ENCODE assay signal across 10 mouse cellular contexts in the genomic region with DNA sequence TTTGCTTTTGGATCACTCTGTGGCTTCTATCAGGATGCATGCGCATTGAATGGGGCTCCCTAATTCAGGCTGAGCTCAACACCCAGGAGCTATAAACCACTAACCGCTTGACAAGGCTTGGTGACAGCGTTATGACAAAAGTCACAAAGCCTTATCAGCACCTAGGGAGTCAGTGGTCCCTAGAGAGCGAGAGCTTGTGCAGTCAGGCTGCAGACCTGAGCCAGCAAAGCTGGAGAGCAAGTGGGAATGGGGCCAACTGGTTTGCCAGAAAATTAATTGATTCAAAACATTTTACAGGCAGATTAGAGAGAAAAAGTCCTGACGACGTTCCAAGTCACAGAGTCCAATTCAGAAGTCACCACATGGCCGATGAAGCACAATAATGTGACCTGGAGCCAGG. TPM values are rescaled to one million over a fixed set of nuclear protein-coding genes. Genes with fewer than 3 reads are reported as not detected.
DNase-seq lines count a peak whose midpoint lies in the region; ATAC-seq and TF ChIP-seq lines count a peak whose summit lies in the region.
"Had no signal": no experiment of that assay in that cellular context is flagged by ENCODE, and none has a peak within 500 bp of the region (broad histone marks: within the 10 kb centered on the region; RNA-seq: fewer than 3 reads in every experiment).

No protein-coding gene starts in this region.

- no peak for ATAC-seq in limb, embryonic 14.5 days (ENCODE audit: low FRiP score, low read depth)
- 0 out of 2 replicates have a peak, but pooled peaks have one; percentile 26 for ATAC-seq in cerebellum, adult (ENCODE audit: insufficient number of reproducible peaks, low FRiP score, low TSS enrichment)
- 0 out of 2 replicates have a peak, but pooled peaks have one; percentile 55 for ATAC-seq in heart, embryonic 11.5 days (replicated peaks; ENCODE audit: insufficient number of reproducible peaks, low FRiP score, low TSS enrichment)
- ATAC-seq in kidney, embryonic 14.5 days (ENCODE audit: low FRiP score, low TSS enrichment): peak; percentile 74; the same call in 1 of the 2 replicates
- peak; percentile 65 for ATAC-seq in neural tube, embryonic 12.5 days (ENCODE audit: low FRiP score, low read depth)

- H3K4me2 ChIP-seq in limb, embryonic 14.5 days (replicated peaks; ENCODE audit: low read depth, low read length, severe bottlenecking): no peak overlapping the region
- H3K4me2 ChIP-seq in heart, embryonic 11.5 days: peak overlapping the region; percentile 12
- no peak overlapping the region for H3K4me2 ChIP-seq in kidney, embryonic 14.5 days (replicated peaks; ENCODE audit: low read depth, low read length)
- H3K4me2 ChIP-seq in neural tube, embryonic 12.5 days (replicated peaks): no peak overlapping the region
- H3K4me2 ChIP-seq: lung, embryonic 15.5 days had no signal

- 57% methylated on average over 7 of the region's 7 CpGs for WGBS in limb, embryonic 14.5 days
- WGBS in limb, embryonic 10.5 days: 79% methylated on average over 7 of the region's 7 CpGs
- 42% methylated on average over 7 of the region's 7 CpGs for WGBS in heart, embryonic 11.5 days (ENCODE audit: insufficient replicate concordance)
- 42% methylated on average over 7 of the region's 7 CpGs for WGBS in kidney, embryonic 14.5 days
- 46% methylated on average over 7 of the region's 7 CpGs for WGBS in neural tube, embryonic 12.5 days

- TF ChIP-seq POLR2A in limb, embryonic 14.5 days (IDR thresholded peaks at IDR 0.05; ENCODE audit: borderline replicate concordance, extremely low read depth, insufficient read depth, insufficient read length): no peak

- H3K36me3 ChIP-seq in limb, embryonic 14.5 days (ENCODE audit: control insufficient read depth, insufficient read depth, low read length): peaks cover 22% of the 10 kb centered on the region
- peaks cover 76% of the 10 kb centered on the region for H3K36me3 ChIP-seq in limb, embryonic 10.5 days
- H3K36me3 ChIP-seq in heart, embryonic 11.5 days (ENCODE audit: control insufficient read depth, insufficient read depth, low read length): 0 out of 2 replicates have a peak, but pooled peaks cover 1% of the 10 kb centered on the region
- peaks cover 27% of the 10 kb centered on the region for H3K36me3 ChIP-seq in kidney, embryonic 14.5 days (ENCODE audit: control insufficient read depth, insufficient read depth, low read length)
- H3K36me3 ChIP-seq in neural tube, embryonic 12.5 days: peaks cover 36% of the 10 kb centered on the region

- peak; percentile 51 for DNase-seq in limb, embryonic 14.5 days (ENCODE audit: low spot score)
- no peak for DNase-seq in limb, embryonic 10.5 days (ENCODE audit: low spot score)
- no peak for DNase-seq in left cerebral cortex, adult 18-20 months (ENCODE audit: low spot score in 2 of 2)
- no peak for DNase-seq in urinary bladder, postnatal 4 days (ENCODE audit: low spot score in 2 of 2)

- H3K9me3 ChIP-seq in limb, embryonic 14.5 days (ENCODE audit: control insufficient read depth, low read length): no peaks in the 10 kb centered on the region
- H3K9me3 ChIP-seq in limb, embryonic 10.5 days (replicated peaks): no peaks in the 10 kb centered on the region
- no peaks in the 10 kb centered on the region for H3K9me3 ChIP-seq in heart, embryonic 11.5 days (replicated peaks; ENCODE audit: control insufficient read depth, low read length)
- H3K9me3 ChIP-seq in kidney, embryonic 14.5 days (ENCODE audit: control insufficient read depth, low read length): no peaks in the 10 kb centered on the region
- no peaks in the 10 kb centered on the region for H3K9me3 ChIP-seq in neural tube, embryonic 12.5 days
- H3K9me3 ChIP-seq: G1E; lung, embryonic 15.5 days had no signal

- H3K9ac ChIP-seq in limb, embryonic 14.5 days (ENCODE audit: low read depth, low read length, severe bottlenecking): no peak overlapping the region
- no peak overlapping the region for H3K9ac ChIP-seq in heart, embryonic 11.5 days (ENCODE audit: low read depth, low read length)
- H3K9ac ChIP-seq in kidney, embryonic 14.5 days (ENCODE audit: low read depth, low read length): no peak overlapping the region
- H3K9ac ChIP-seq in neural tube, embryonic 12.5 days: no peak overlapping the region
- H3K9ac ChIP-seq: lung, embryonic 15.5 days had no signal

- H3K27ac ChIP-seq in limb, embryonic 14.5 days (replicated peaks; ENCODE audit: low read depth, low read length): no peak overlapping the region
- no peak overlapping the region for H3K27ac ChIP-seq in limb, embryonic 10.5 days
- H3K27ac ChIP-seq in heart, embryonic 11.5 days (ENCODE audit: low read depth, low read length): peak overlapping the region; percentile 82
- peak overlapping the region; percentile 42; the same call in 1 of the 2 replicates for H3K27ac ChIP-seq in kidney, embryonic 14.5 days (ENCODE audit: low read depth, low read length)
- 0 out of 2 replicates have a peak overlapping the region, but pooled peaks have one; percentile 32 for H3K27ac ChIP-seq in neural tube, embryonic 12.5 days
- H3K27ac ChIP-seq: lung, embryonic 15.5 days had no signal

- no peaks in the 10 kb centered on the region for H3K27me3 ChIP-seq in limb, embryonic 14.5 days (ENCODE audit: control insufficient read depth, insufficient read depth, low read length)
- H3K27me3 ChIP-seq in limb, embryonic 10.5 days (ENCODE audit: low read depth, poor library complexity, severe bottlenecking): no peaks in the 10 kb centered on the region
- no peaks in the 10 kb centered on the region for H3K27me3 ChIP-seq in heart, embryonic 11.5 days (ENCODE audit: control insufficient read depth, insufficient read depth, low read length)
- H3K27me3 ChIP-seq in kidney, embryonic 14.5 days (ENCODE audit: control insufficient read depth, insufficient read depth, low read length): no peaks in the 10 kb centered on the region
- H3K27me3 ChIP-seq in neural tube, embryonic 12.5 days (replicated peaks): no peaks in the 10 kb centered on the region
- H3K27me3 ChIP-seq: lung, embryonic 15.5 days had no signal

- no peak overlapping the region for H3K4me3 ChIP-seq in limb, embryonic 14.5 days (replicated peaks; ENCODE audit: low read length)
- no peak overlapping the region for H3K4me3 ChIP-seq in limb, embryonic 10.5 days
- H3K4me3 ChIP-seq in heart, embryonic 11.5 days (ENCODE audit: low read depth, low read length): no peak overlapping the region
- no peak overlapping the region for H3K4me3 ChIP-seq in kidney, embryonic 14.5 days (ENCODE audit: low read length)
- no peak overlapping the region for H3K4me3 ChIP-seq in neural tube, embryonic 12.5 days
- H3K4me3 ChIP-seq: lung, embryonic 15.5 days had no signal

- H3K4me1 ChIP-seq in limb, embryonic 14.5 days (ENCODE audit: control insufficient read depth, insufficient read depth, low read length): peaks cover 4% of the 10 kb centered on the region
- no peaks in the 10 kb centered on the region for H3K4me1 ChIP-seq in limb, embryonic 10.5 days
- peaks cover 14% of the 10 kb centered on the region for H3K4me1 ChIP-seq in heart, embryonic 11.5 days (ENCODE audit: control insufficient read depth, insufficient read depth, low read length)
- H3K4me1 ChIP-seq in kidney, embryonic 14.5 days (ENCODE audit: control insufficient read depth, insufficient read depth, low read length): peaks cover 8% of the 10 kb centered on the region
- H3K4me1 ChIP-seq in neural tube, embryonic 12.5 days: peaks cover 9% of the 10 kb centered on the region; the same call in 1 of the 2 replicates

RNA-seq across cellular contexts. Expression of a gene that starts 37.1 kb away (rescaled TPM):
- 14.8 and 15.1 TPM in 2 replicates for polyA plus RNA-seq in limb, embryonic 14.5 days (2012; rRNA removed)
- 18.8 and 19.9 TPM in 2 replicates for polyA plus RNA-seq in limb, embryonic 14.5 days (2014; fragmentation: Nextera tagmentation; extraction: Ambion mirVana)
- polyA plus RNA-seq in limb, embryonic 10.5 days (2016; fragmentation: Nextera tagmentation; extraction: Ambion mirVana): 41.1 and 42.7 TPM in 2 replicates
- 18.9 and 24.0 TPM in 2 replicates for polyA plus RNA-seq in heart, embryonic 11.5 days (2014; fragmentation: Nextera tagmentation; extraction: Ambion mirVana)
- 12.1 and 23.8 TPM in 2 replicates for polyA plus RNA-seq in kidney, embryonic 14.5 days (2014; fragmentation: Nextera tagmentation; extraction: Ambion mirVana)
- polyA plus RNA-seq in neural tube, embryonic 12.5 days (2016; fragmentation: Nextera tagmentation; extraction: Ambion mirVana): 27.8 and 29.1 TPM in 2 replicates
- total RNA-seq in left cerebral cortex, adult 18-20 months (2021): 1 to 10 TPM; 7.7 to 8.6 TPM

Comparison
In these comparisons a context has a peak if more than half of its experiments do, and no peak if none do; other contexts are left out.
1. H3K27ac ChIP-seq: peak in heart, embryonic 11.5 days (single experiment), kidney, embryonic 14.5 days (single experiment) and neural tube, embryonic 12.5 days (single experiment); none in limb, embryonic 14.5 days (single experiment) and limb, embryonic 10.5 days (single experiment).